Mouse (Mus musculus) hindbrain, embryonic 16.5 days (tissue): Measurements from ENCODE around the gene Ccnl1. TPM values are rescaled to one million over a fixed set of nuclear protein-coding genes. Genes with fewer than 3 reads are reported as not detected.
A peak's percentile ranks its signal among the peaks of the same experiment; 100 is the strongest.

Experiments
- ATAC-seq: fragments of 200-750 bp; cut with Nextera tagmentation; 2 replicates; pipeline ENCODE4 v1.8.0; 2017; ENCODE audit warnings: moderate TSS enrichment, moderate library complexity
- H3K27ac ChIP-seq: fragments of 300-500 bp; sonication (generic); 2 replicates; pipeline ENCODE4 v1.5.1; 2014; ENCODE audit warnings: low read depth, mild to moderate bottlenecking, control low read depth, low read length, moderate library complexity
- H3K27me3 ChIP-seq: fragments of 300-500 bp; sonication (generic); replicated peaks from 2 replicates; pipeline ENCODE4 v1.6.1; 2014; ENCODE audit warnings: low read length; ENCODE audit not compliant: control insufficient read depth, insufficient read depth
- H3K36me3 ChIP-seq: fragments of 300-500 bp; sonication (generic); 2 replicates; pipeline ENCODE4 v1.6.1; 2014; ENCODE audit warnings: mild to moderate bottlenecking, low read length, moderate library complexity, mixed read lengths; ENCODE audit not compliant: control insufficient read depth, insufficient read depth
- H3K4me1 ChIP-seq: fragments of 300-500 bp; sonication (generic); 2 replicates; pipeline ENCODE4 v1.6.1; 2014; ENCODE audit warnings: low read depth, low read length; ENCODE audit not compliant: control insufficient read depth, insufficient read depth
- H3K4me2 ChIP-seq: fragments of 300-500 bp; sonication (generic); 2 replicates; pipeline ENCODE4 v1.6.1; 2014; ENCODE audit warnings: mild to moderate bottlenecking, low read length, control low read depth, moderate library complexity
- H3K4me3 ChIP-seq: fragments of 300-500 bp; sonication (generic); 2 replicates; pipeline ENCODE4 v1.5.1; 2014; ENCODE audit warnings: mild to moderate bottlenecking, low read length, control low read depth, moderate library complexity
- H3K9ac ChIP-seq: fragments of 300-500 bp; sonication (generic); 2 replicates; pipeline ENCODE4 v1.6.1; 2014; ENCODE audit warnings: low read depth, mild to moderate bottlenecking, control low read depth, low read length, moderate library complexity
- H3K9me3 ChIP-seq: fragments of 300-500 bp; sonication (generic); 2 replicates; pipeline ENCODE4 v1.6.1; 2014; ENCODE audit warnings: mild to moderate bottlenecking, low read length, moderate library complexity; ENCODE audit not compliant: control insufficient read depth
- WGBS: fragments of 180-500 bp; shearing (Covaris S2); extraction: QIAGEN DNeasy Blood & Tissue Kit; methylation state at CpG from one replicate; pipeline ENCODE4 v1.1.7; 2014; 5-methylcytosine and 5-hydroxymethylcytosine counted together
- polyA plus RNA-seq: library from polyadenylated mRNA; unstranded; fragments of >200 nt; fragmentation: Nextera tagmentation; extraction: Ambion mirVana; gene quantifications from 2 replicates; pipeline ENCODE4 v1.2.1, GENCODE M21; 2015

The Ccnl1 gene
- polyA plus RNA-seq: 53.2 and 60.5 TPM in 2 replicates

DNA sequence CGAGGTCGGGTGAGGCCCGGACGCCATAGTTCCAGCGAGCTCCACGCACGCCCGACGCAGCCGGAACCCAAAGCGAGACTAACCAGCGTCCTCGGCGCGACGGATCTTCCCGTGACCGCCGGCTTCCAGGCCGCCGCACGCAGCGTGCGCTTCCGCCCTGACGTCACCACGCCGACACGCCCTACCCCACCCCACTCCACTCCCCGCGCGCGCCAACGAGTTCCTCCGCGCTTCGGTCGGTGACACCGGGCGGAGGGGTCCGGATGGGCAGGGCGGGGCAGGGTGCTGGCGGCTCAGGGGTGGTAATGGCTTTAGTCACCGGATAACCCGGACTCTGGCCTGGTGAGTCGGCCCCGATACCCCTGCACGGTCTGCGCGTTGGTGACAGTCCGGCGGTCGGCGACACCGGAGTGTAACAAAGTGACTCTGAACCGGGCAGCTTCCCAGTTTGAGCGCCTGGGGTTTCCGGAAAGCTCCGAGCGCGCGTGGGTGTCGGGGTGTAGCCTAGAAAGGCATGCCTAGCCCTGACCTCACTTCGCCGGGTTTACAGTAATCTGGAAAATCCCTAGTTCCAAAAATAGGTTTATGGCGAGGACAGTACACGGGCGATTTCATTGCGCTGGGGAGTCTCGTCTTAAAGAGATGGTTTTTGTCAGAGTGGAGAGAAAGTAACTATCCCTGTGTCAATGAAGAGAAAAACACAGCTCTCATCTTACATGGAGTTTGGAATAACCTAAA, at the start of gene Ccnl1:
Gene Ccnl1 (minus strand): TSS at position 148 of the 738 bp plus-strand sequence.
- H3K9me3 ChIP-seq: no peaks in the 10 kb centered on the region
- under 1% methylated on average over 45 of the region's 70 CpGs for WGBS
- H3K9ac ChIP-seq: peak within 1 kb of the TSS; percentile 99
- H3K27me3 ChIP-seq: no peaks in the 10 kb centered on the region
- H3K4me2 ChIP-seq: peak within 1 kb of the TSS; percentile 95
- peak within 1 kb of the TSS; percentile 99 for H3K27ac ChIP-seq
- H3K4me3 ChIP-seq: peak within 1 kb of the TSS; percentile 90
- H3K36me3 ChIP-seq: peaks cover 5% of the 10 kb centered on the region
- ATAC-seq: peak; percentile 97
- H3K4me1 ChIP-seq: peaks cover 29% of the 10 kb centered on the region

DNA sequence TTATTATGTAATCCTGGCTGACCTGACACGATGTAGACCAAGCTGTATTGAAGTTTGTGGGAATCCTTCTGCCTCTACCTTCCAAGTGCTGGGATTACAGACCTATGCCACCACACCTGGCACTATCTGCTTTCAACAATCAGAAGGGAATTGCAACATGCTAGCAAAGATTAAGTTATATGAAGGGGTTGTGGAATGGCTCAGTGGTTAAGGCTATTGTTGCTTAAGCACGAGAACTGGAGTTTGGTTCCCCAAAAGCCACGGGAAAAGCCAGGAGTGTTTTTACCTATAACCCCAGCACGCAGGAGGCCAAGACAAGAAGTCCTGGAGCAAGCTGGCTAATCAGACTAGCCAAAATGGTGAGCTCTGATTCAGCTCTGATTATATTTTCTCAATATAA, 46.9 kb upstream of the Ccnl1 start:
- no peak for ATAC-seq
- no peak overlapping the region for H3K4me3 ChIP-seq
- no peaks in the 10 kb centered on the region for H3K9me3 ChIP-seq
- WGBS: 84% methylated on average over 4 of the region's 4 CpGs
- no peak overlapping the region for H3K9ac ChIP-seq
- H3K27ac ChIP-seq: no peak overlapping the region
- no peak overlapping the region for H3K4me2 ChIP-seq
- H3K4me1 ChIP-seq: no peaks in the 10 kb centered on the region
- H3K27me3 ChIP-seq: no peaks in the 10 kb centered on the region
- no peaks in the 10 kb centered on the region for H3K36me3 ChIP-seq

DNA sequence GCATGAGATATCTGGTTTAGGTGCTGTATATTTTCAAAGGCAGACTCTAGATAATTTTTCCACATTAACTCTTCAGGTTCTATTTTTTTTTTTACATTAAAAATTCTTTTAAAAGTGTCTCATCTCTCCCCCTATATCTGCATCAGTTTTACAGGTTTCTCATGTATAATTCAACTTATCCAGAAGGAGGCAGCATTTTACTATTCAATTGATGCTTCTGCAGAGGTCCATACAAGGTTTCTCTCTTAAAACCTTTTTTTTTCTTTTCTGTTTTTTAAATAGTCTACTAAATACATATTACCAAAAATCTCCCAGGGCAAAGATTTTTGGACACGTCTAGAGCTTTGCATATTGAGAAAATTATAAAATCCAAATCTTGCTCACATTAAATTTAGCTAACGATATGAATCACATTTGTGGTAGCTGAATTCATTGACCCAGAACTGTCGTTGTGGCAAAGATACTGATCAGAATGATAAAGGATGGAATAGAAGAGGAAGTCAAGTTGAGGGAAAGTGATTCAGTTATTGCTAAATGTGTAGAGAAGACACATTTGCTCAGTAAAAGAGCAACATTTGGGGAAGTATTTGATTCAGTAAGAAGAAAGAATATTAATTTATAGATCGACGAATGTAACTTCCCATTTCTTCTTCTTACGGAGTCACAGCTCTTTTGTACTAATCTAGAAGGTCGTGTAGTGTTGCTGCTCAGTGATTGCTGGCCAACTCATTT, 46.3 kb upstream of the Ccnl1 start:
- no peaks in the 10 kb centered on the region for H3K4me1 ChIP-seq
- no peak overlapping the region for H3K27ac ChIP-seq
- ATAC-seq: peak; percentile 60; the same call in 1 of the 2 replicates

DNA sequence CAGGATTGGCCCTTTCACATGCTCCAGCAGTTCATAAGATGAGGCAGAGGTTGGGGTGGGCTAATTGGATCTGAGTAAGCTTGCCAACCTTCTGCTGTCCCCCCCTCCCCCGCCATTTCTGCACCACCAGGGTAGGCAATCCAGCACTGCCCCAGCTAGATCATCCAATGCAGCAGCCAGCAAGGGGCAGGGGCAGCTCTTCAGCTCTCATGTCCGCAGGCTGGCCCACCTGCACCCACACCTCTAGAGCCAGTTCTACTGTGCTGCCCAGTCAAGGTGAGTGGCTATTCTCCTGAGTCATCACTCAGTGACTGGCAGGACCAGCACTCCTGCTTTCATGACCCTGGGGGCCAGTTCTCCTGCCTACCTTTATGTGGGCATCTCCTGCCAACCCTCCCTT, 42.4 kb upstream of the Ccnl1 start:
- no peaks in the 10 kb centered on the region for H3K36me3 ChIP-seq
- H3K27me3 ChIP-seq: no peaks in the 10 kb centered on the region
- ATAC-seq: no peak
- H3K4me3 ChIP-seq: no peak overlapping the region
- WGBS: 88% methylated on average over 2 of the region's 2 CpGs
- no peak overlapping the region for H3K4me2 ChIP-seq
- H3K27ac ChIP-seq: no peak overlapping the region
- no peaks in the 10 kb centered on the region for H3K9me3 ChIP-seq
- no peaks in the 10 kb centered on the region for H3K4me1 ChIP-seq
- H3K9ac ChIP-seq: no peak overlapping the region

More for the DNA sequence above, 46.3 kb upstream of the Ccnl1 start:
- no peaks in the 10 kb centered on the region for H3K36me3 ChIP-seq
- H3K9me3 ChIP-seq: no peaks in the 10 kb centered on the region
- no peak overlapping the region for H3K9ac ChIP-seq
- H3K4me3 ChIP-seq: no peak overlapping the region
- 69% methylated on average over 7 of the region's 7 CpGs for WGBS
- no peak overlapping the region for H3K4me2 ChIP-seq
- H3K27me3 ChIP-seq: no peaks in the 10 kb centered on the region

DNA sequence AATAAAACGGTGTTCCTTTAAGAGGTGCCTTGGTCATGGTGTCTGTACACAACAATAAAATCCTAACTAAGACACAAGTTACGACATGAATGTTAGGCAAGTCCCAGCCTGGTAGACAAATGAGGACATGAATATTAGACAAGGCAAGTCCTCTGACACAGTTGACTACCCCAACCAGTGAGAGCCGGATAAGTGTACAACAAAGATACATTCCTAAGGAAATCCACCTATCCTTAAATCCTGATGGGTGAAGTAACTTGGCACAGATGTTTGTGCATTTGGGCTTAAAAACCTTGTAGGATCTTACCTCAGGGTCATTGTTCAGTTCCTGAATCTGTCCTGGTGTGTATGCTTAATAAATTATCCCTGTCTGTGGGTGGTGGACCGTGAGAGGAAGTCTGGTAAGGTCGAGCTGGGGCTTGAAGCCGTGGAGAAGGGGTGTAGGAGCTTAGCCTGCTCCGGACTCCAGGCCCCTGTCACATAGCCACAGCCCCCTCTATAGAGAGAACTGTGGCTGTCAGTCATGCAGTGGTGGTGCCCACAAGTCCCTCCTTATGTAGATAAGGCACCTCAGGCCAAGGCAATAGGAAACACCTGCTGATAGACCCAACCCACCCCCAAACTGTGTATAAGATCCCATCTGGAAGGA, 39.4 kb upstream of the Ccnl1 start:
- WGBS: 82% methylated on average over 7 of the region's 7 CpGs
- no peak overlapping the region for H3K4me2 ChIP-seq
- no peaks in the 10 kb centered on the region for H3K36me3 ChIP-seq
- no peaks in the 10 kb centered on the region for H3K9me3 ChIP-seq
- H3K27me3 ChIP-seq: no peaks in the 10 kb centered on the region
- ATAC-seq: no peak
- H3K27ac ChIP-seq: no peak overlapping the region
- no peak overlapping the region for H3K9ac ChIP-seq
- H3K4me1 ChIP-seq: no peaks in the 10 kb centered on the region
- H3K4me3 ChIP-seq: no peak overlapping the region

DNA sequence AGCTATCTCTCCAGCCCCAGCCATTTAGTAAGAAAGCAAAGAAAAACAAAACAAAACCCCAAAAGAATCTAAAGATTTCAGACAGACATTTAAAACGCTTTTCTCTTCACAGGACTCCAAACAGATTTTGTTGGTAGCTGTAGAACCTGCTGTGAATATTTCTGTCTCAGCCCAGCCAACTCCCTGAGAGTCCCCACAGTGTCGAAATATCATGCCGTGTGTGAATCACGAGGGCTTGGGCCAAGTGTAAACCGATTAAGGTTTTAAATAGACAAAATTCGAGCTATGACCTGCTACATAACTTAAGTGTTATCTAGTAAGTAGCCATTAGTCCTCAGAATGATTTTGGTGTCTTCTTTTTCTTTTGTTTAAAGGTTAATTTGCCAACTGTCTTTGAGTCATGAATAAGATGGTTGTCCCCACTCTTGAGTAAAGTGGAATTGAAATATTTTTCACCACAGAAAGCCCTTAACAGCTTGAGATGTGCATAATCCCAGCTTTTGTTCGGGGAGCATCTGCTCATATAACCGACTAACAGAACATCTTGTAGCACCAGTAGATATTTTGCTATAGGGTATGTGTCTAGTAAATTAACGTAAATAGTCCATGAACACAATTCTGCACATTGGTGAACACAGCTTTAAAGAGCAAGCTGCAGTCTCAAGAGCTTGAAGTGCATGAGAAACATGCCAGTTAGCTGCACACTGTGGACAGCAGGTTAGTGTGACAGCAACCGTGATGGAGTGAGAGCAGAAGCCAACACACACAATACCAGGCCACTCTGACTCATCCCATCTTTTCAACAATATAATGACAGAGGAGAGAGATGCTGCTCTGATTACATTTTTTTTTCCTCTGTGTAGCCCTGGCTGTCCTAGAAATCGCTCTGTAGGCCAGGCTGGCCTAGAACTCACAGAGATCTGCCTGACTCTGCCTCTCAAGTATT, 34.6 kb upstream of the Ccnl1 start:
- Histone ChIP-seq H3K9ac (no peak overlapping the region), H3K9me3 (no peaks in the 10 kb centered on the region), H3K27ac (no peak overlapping the region), H3K4me3 (no peak overlapping the region), H3K4me2 (no peak overlapping the region), H3K4me1 (no peaks in the 10 kb centered on the region), H3K27me3 (no peaks in the 10 kb centered on the region), H3K36me3 (no peaks in the 10 kb centered on the region)
- WGBS: 79% methylated on average over 11 of the region's 11 CpGs
- no peak for ATAC-seq

DNA sequence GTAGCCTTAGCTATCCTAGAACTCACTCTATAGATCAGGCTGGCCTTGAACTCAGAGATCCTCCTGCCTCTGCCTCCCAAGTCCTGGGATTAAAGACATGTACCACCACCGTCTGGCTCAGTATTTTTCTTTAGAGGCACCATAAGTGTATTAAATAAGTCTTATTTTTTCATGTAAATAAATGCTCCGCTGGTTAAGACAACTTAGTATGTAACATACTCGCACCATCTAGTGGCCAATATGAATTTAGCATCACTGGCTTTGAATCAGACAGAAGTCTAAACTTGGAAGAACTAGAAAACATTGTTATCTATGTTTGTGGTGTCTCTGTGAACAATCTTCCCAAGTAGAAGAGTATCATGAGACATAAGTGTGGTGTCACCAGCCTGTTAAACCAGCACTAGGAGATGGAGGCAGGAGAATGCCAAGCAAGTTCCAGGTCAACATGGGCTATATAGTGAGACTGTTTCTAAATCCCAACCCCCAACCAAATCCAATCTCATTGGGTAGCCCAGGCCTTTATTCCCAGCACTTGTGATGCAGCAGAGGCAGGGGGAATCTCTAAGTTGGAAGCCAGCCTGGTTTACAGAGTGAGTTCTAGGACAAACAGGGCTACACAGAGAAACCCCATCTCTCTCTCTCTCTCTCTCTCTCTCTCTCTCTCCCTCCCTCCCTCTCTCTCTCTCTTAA, 33.1 kb upstream of the Ccnl1 start:
- ATAC-seq: peak; percentile 67; the same call in 1 of the 2 replicates
- no peak overlapping the region for H3K4me2 ChIP-seq
- H3K27ac ChIP-seq: no peak overlapping the region
- no peak overlapping the region for H3K4me3 ChIP-seq
- no peak overlapping the region for H3K9ac ChIP-seq
- no peaks in the 10 kb centered on the region for H3K4me1 ChIP-seq
- no peaks in the 10 kb centered on the region for H3K36me3 ChIP-seq
- no peaks in the 10 kb centered on the region for H3K9me3 ChIP-seq
- H3K27me3 ChIP-seq: no peaks in the 10 kb centered on the region
- 17% methylated on average over 3 of the region's 3 CpGs for WGBS

DNA sequence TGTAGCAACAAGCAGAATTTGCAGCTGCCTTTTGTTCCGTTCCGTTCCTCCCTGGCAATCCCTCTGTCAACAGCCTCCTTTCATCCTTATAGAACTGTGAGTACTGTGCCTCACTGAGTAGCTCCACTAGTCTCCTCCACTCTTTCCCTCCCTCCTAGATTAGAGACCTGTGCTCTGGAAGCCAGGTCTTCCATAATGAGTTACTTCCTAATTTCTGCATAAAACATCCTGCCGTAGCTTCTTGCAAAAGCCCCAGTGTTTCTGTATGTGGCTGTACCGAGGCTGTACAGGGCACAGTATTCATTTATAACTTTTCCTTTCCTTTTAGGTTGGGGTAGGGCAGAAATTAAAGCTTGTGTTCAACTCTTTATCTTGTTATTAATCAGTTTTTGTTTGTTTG, 32.5 kb upstream of the Ccnl1 start:
- H3K36me3 ChIP-seq: no peaks in the 10 kb centered on the region
- no peak overlapping the region for H3K27ac ChIP-seq
- no peak overlapping the region for H3K9ac ChIP-seq
- H3K4me2 ChIP-seq: no peak overlapping the region
- ATAC-seq: no peak
- H3K27me3 ChIP-seq: no peaks in the 10 kb centered on the region
- WGBS: 91% methylated on average over 4 of the region's 4 CpGs
- H3K9me3 ChIP-seq: no peaks in the 10 kb centered on the region
- H3K4me1 ChIP-seq: no peaks in the 10 kb centered on the region
- no peak overlapping the region for H3K4me3 ChIP-seq
